Mouse (Mus musculus) ES-E14 (cell line): Measurements from ENCODE around the gene A730071L15Rik. TPM values are rescaled to one million over a fixed set of nuclear protein-coding genes. Genes with fewer than 3 reads are reported as not detected.

Experiments used
- DNase-seq: peaks from one replicate; pipeline ENCODE4 v3.0.0-alpha.2; 2013; ENCODE audit warnings: low read depth, low spot score
- H3K27ac ChIP-seq: 2 replicates; pipeline ENCODE4 v1.5.1; 2012; ENCODE audit warnings: low read depth, mild to moderate bottlenecking, low read length, moderate library complexity, mixed read lengths; ENCODE audit not compliant: poor library complexity, insufficient read depth, severe bottlenecking
- H3K36me3 ChIP-seq: 2 replicates; pipeline ENCODE4 v1.6.1; 2012; ENCODE audit warnings: mild to moderate bottlenecking, low read length, moderate library complexity, mixed read lengths; ENCODE audit not compliant: control insufficient read depth, poor library complexity, insufficient read depth, severe bottlenecking
- H3K4me1 ChIP-seq, 2 experiments: fragments of 150-350 bp in 1 of 2; sonication (generic) in 1 of 2; 2 replicates each; pipeline ENCODE4 v1.6.1; 2012; ENCODE audit warnings: low read length in 2 of 2, mild to moderate bottlenecking in 1 of 2, mixed read lengths in 1 of 2; ENCODE audit not compliant: control insufficient read depth in 2 of 2, insufficient read depth in 2 of 2, poor library complexity in 1 of 2
- H3K4me3 ChIP-seq, 2 experiments: fragments of 150-350 bp in 1 of 2; sonication (generic) in 1 of 2; 2 replicates each; pipeline ENCODE4 v1.5.1; 2012; ENCODE audit warnings: low read length in 2 of 2, low read depth in 1 of 2, mild to moderate bottlenecking in 1 of 2, mixed read lengths in 1 of 2; ENCODE audit not compliant: insufficient read depth in 1 of 2, poor library complexity in 1 of 2, severe bottlenecking in 1 of 2
- H3K9ac ChIP-seq: 2 replicates; pipeline ENCODE4 v1.6.1; 2012; ENCODE audit warnings: low read depth, mild to moderate bottlenecking, low read length, mixed read lengths; ENCODE audit not compliant: poor library complexity, insufficient read depth, severe bottlenecking
- H3K9me3 ChIP-seq: fragments of 150-350 bp; sonication (generic); 2 replicates; pipeline ENCODE4 v1.6.1; 2012; ENCODE audit warnings: low read depth, mild to moderate bottlenecking, low read length; ENCODE audit not compliant: control insufficient read depth, insufficient read depth
- CHD2 ChIP-seq: IDR thresholded peaks from 2 replicates; pipeline ENCODE4 v1.6.1; 2014; ENCODE audit warnings: mild to moderate bottlenecking, low read depth, low read length, inconsistent platforms
- HCFC1 ChIP-seq: IDR thresholded peaks from 2 replicates; pipeline ENCODE4 v1.6.1; 2012; ENCODE audit warnings: low read length, inconsistent platforms, borderline replicate concordance; ENCODE audit not compliant: insufficient read depth
- MAFK ChIP-seq: IDR thresholded peaks from 2 replicates; pipeline ENCODE4 v1.6.1; 2014; ENCODE audit warnings: mild to moderate bottlenecking, low read depth, low read length, inconsistent platforms; ENCODE audit not compliant: insufficient read depth
- ZC3H11A ChIP-seq: IDR thresholded peaks from 2 replicates; pipeline ENCODE4 v1.6.1; 2012; ENCODE audit warnings: low read depth, mild to moderate bottlenecking, inconsistent platforms, low read length, borderline replicate concordance
- ZNF384 ChIP-seq: IDR thresholded peaks from 2 replicates; pipeline ENCODE4 v1.6.1; 2012; ENCODE audit warnings: low read depth, low read length, inconsistent platforms
- in situ Hi-C, 2 experiments: fragments of 600-800 bp; cut with MboI; formaldehyde crosslinking; loops; one replicate each; pipeline ENCODE4 v1.15.1; 2025; ENCODE audit warnings: low sequenced_read_pairs in 2 of 2, inconsistent platforms in 1 of 2; ENCODE audit not compliant: unreplicated experiment in 2 of 2
- total RNA-seq: library from RNA; depleted of rRNA; stranded (reverse); fragments of 300-350 nt; gene quantifications from 2 replicates; pipeline ENCODE4 v1.2.3, GENCODE M21; 2012

The A730071L15Rik gene
- total RNA-seq, 1 experiment: 0.58 TPM

- Histone ChIP-seq H3K27ac (no peak overlapping the region), H3K36me3 (no peaks in the 10 kb centered on the region), H3K9ac (no peak overlapping the region), H3K4me1 (no peaks in the 10 kb centered on the region), H3K9me3 (no peaks in the 10 kb centered on the region), H3K4me3 (no peak overlapping the region)
- TF ChIP-seq MAFK (no peak), ZC3H11A (no peak), CHD2 (no peak), ZNF384 (no peak), HCFC1 (no peak)
- no peak for DNase-seq
- in situ Hi-C loops: no loop called here
Measured at GRCm38 (mm10) chr11:6218189-6218896, 18.5 kb downstream of the A730071L15Rik start.

- no peak overlapping the region for H3K9ac ChIP-seq
- H3K36me3 ChIP-seq: no peaks in the 10 kb centered on the region
- no peaks in the 10 kb centered on the region for H3K9me3 ChIP-seq
- in situ Hi-C loops: no loop called here
- DNase-seq: no peak
- no peak overlapping the region for H3K4me3 ChIP-seq
- peaks cover 0 to 2% of the 10 kb centered on the region in 2 experiments; a peak in 1 of 4 replicates for H3K4me1 ChIP-seq
- no peak for TF ChIP-seq HCFC1
- no peak for TF ChIP-seq CHD2
- no peak for TF ChIP-seq ZNF384
- TF ChIP-seq ZC3H11A: no peak
- no peak for TF ChIP-seq MAFK
- no peak overlapping the region for H3K27ac ChIP-seq
Measured at GRCm38 (mm10) chr11:6219967-6220366, 20.1 kb downstream of the A730071L15Rik start.

- H3K4me3 ChIP-seq: no peak overlapping the region
- peaks cover 0 to 4% of the 10 kb centered on the region in 2 experiments; a peak in 1 of 4 replicates for H3K4me1 ChIP-seq
- TF ChIP-seq CHD2 (no peak), HCFC1 (no peak), MAFK (no peak), ZC3H11A (0 out of 2 replicates have a peak, but pooled peaks have one; percentile 10)
- H3K9me3 ChIP-seq: no peaks in the 10 kb centered on the region
- H3K36me3 ChIP-seq: no peaks in the 10 kb centered on the region
- in situ Hi-C loops: no loop called here
- no peak for DNase-seq
- H3K27ac ChIP-seq: no peak overlapping the region
- H3K9ac ChIP-seq: no peak overlapping the region
Measured at GRCm38 (mm10) chr11:6222187-6222586, 22.4 kb downstream of the A730071L15Rik start.

GRCm38 (mm10) chr11:6224541-6225229 is 24.9 kb downstream of the A730071L15Rik start:
- TF ChIP-seq MAFK: no peak
- no peak for TF ChIP-seq HCFC1
- no peak for TF ChIP-seq ZNF384
- no peak for TF ChIP-seq ZC3H11A
- no peak for TF ChIP-seq CHD2

More at GRCm38 (mm10) chr11:6224541-6225229, 24.9 kb downstream of the A730071L15Rik start:
- peaks cover 0 to 4% of the 10 kb centered on the region in 2 experiments; a peak in 1 of 4 replicates for H3K4me1 ChIP-seq
- no peak overlapping the region for H3K9ac ChIP-seq
- H3K36me3 ChIP-seq: no peaks in the 10 kb centered on the region
- H3K27ac ChIP-seq: no peak overlapping the region
- DNase-seq: no peak
- no peaks in the 10 kb centered on the region for H3K9me3 ChIP-seq
- H3K4me3 ChIP-seq: no peak overlapping the region
- in situ Hi-C loops: no loop called here
